Mouse (Mus musculus) bone marrow macrophage, adult 2 months (primary cell): ENCODE data around the gene Ddr1. TPM values are rescaled to one million over a fixed set of nuclear protein-coding genes. Genes with fewer than 3 reads are reported as not detected.
A peak's percentile ranks its signal among the peaks of the same experiment; 100 is the strongest.
"Not testable (repeated sequence)": the region's sequence is repeated elsewhere in the genome, so short reads cannot be mapped to it uniquely, and the experiment has no call there.

Experiments
- H3K27ac ChIP-seq: 2 replicates; pipeline ENCODE4 v1.5.1; 2012; ENCODE audit warnings: low read depth, low read length; ENCODE audit not compliant: insufficient read depth
- H3K4me1 ChIP-seq: 2 replicates; pipeline ENCODE4 v1.6.1; 2012; ENCODE audit warnings: low read length; ENCODE audit not compliant: control insufficient read depth, insufficient read depth
- H3K4me3 ChIP-seq: 2 replicates; pipeline ENCODE4 v1.5.1; 2012; ENCODE audit warnings: mild to moderate bottlenecking, low read length, moderate library complexity; ENCODE audit not compliant: insufficient read depth
- CTCF ChIP-seq: IDR thresholded peaks from 2 replicates; pipeline ENCODE4 v1.5.1; 2012; ENCODE audit warnings: low read depth, mild to moderate bottlenecking, low read length, moderate library complexity
- POLR2A ChIP-seq: IDR thresholded peaks from 2 replicates; pipeline ENCODE4 v1.6.1; 2012; ENCODE audit warnings: mild to moderate bottlenecking, low read depth, low read length, borderline replicate concordance
- polyA plus RNA-seq: library from polyadenylated mRNA; stranded (reverse); fragments of >200 nt; gene quantifications from 2 replicates; pipeline ENCODE4 v1.2.4, GENCODE M21; 2012; ENCODE audit not compliant: missing spikeins, insufficient read depth, insufficient read length

Ddr1 gene
- polyA plus RNA-seq, 1 experiment = 0.60 TPM

DNA sequence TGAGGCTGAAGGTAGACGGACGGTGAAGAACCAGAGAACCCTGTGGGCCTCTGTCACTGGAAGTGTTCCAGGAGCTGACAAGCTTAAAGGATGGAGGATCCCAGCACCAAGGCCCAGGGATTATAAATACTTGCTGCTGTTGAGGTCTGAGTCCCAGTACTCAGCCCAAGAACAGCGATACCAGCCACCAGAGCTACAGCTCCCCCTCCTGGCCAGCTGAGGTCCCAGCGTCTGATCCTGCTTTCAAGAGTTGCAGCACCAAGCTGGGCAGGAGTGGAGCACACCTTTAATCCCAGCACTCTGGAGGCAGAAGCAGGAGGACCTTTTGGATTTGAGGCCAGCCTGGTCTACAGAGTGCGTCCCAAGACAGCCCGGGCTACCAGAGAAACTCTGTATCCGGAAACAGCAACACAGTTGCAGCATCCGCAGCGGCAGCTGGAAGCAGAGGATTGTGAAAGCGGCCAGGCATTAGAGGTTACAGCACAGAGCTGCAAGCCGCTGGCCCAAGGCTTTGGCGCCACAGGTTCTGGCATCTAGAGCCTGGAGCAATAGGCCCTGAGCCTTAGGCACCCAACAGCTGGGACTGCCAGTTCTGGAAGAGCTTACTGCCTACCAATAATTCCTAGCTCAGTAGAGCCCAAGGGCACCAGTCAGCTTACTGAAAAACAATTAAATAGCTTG, 32.0 kb upstream of the Ddr1 start:
- no peak overlapping the region for H3K27ac ChIP-seq
- TF ChIP-seq POLR2A (no peak), CTCF (peak; percentile 86)
- H3K4me1 ChIP-seq = peaks cover 20% of the 10 kb centered on the region
- no peak overlapping the region for H3K4me3 ChIP-seq

DNA sequence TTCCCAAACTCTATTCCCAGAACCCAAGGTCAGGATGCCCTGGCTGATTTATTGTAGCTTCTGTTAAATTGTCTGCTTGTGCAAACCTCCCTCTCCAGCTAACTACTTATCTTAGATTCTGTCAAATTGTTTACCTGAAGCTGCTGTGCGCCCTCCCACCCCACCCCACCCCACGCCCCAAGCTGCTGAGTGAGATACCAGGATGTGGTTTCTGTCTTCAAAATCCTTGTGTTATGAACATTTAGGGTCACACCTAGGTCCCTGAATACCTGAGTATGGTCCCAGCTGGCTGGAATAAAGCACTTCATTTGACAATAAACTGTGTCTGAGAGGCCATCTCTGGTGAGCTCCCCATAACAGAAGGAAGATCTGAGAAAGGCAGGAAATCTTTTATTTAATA, 30.1 kb upstream of the Ddr1 start:
- Histone ChIP-seq H3K4me1 (peaks cover 10% of the 10 kb centered on the region), H3K27ac (no peak overlapping the region), H3K4me3 (no peak overlapping the region)
- TF ChIP-seq POLR2A (no peak), CTCF (no peak)

DNA sequence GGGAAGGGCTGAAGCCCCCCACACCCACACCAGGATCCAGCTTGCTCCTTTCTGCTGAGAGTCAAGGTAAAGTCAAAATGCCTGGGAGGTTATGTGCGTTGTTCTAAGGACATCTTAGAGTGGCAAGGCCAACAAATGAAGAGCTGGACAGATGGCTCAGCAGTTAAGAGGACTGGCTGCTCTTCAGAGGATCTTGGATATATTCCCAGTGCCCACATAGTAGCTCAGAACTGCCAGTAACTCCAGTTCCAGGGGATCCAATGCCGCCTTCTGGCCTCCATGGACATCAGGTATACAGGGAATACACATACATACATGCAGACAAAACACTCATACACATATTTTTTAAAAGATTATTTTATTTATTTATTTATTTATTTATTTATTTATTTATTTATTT, 29.0 kb upstream of the Ddr1 start:
- Histone ChIP-seq H3K4me1 (peaks cover 7% of the 10 kb centered on the region), H3K4me3 (no peak overlapping the region), H3K27ac (no peak overlapping the region)
- TF ChIP-seq POLR2A (no peak), CTCF (no peak)

DNA sequence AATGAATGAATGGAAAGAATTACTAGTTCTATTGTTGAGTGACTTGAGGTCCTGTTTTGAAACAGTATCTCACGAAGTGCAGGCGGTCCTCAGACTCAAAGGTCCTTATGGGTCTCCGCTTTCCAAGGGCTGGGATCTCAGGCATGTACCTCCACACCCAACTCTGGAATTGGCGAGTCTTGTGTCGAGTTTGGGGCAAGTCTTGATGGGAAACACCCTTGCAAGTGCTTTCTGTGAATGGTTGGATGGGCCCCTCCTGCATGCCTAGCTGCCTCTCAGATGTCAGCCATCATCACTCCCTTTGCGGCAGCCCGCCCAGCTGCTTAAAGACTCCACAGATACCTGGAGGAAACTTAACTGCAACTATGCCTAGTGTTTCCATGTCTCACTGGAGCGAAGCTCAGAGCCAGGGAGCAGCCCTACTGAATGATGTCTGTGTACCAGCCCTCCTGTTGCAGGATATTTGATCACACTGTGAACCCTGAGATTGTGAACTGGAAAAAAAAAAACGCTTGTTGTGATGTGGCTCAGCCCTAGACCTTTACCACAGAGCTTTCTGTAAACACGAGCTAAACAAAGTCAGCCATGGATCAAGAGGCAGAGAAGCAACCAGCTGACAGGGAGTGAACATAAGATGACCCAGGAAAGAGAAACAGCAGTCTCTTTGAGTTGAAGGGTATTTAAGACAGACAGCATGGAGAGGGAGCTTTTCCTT, 27.2 kb upstream of the Ddr1 start:
- peaks cover 4% of the 10 kb centered on the region for H3K4me1 ChIP-seq
- no peak overlapping the region for H3K27ac ChIP-seq
- no peak overlapping the region for H3K4me3 ChIP-seq
- TF ChIP-seq POLR2A = no peak
- TF ChIP-seq CTCF = no peak

DNA sequence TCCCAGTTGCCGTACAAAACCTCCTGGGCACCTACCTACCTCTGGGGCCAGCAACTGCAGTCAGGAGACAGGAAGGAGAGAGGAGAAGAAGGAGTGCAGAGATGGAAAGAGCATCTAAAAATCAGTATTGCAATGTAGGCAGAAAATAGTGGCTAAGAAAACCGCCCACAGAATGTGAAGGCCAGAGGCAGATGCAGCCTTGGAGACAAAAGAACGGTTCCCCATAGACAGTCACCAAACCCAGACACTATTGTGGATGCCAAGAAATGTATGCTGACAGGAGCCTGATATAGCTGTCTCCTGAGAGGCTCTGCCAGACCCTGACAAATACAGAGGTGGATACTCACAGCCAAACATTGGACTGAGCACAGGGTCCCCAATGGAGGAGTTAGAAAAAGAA, 25.7 kb upstream of the Ddr1 start:
- not testable (repeated sequence) for H3K4me1 ChIP-seq, H3K27ac ChIP-seq, H3K4me3 ChIP-seq

DNA sequence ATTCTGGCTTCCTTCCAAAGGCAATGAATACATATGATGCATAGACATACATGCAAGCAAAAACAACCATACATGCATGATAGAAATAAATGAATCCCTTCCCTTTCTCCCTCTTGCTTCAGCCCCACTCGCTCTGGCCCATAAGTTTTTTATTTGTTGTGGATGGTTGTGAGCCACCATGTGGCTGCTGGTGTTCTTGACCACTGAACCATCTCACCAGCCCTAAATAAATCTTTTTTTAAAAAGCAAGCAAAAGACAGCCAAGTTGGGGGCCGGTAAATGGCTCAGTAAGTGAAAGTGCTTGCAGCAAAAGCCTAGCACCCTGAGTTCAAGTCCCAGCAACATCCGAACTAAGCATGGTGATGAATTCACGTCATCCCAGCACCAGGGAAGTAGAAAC, 24.4 kb upstream of the Ddr1 start:
- Histone ChIP-seq H3K4me3 (no peak overlapping the region), H3K27ac (no peak overlapping the region), H3K4me1 (no peaks in the 10 kb centered on the region)
- TF ChIP-seq POLR2A = no peak
- no peak for TF ChIP-seq CTCF

DNA sequence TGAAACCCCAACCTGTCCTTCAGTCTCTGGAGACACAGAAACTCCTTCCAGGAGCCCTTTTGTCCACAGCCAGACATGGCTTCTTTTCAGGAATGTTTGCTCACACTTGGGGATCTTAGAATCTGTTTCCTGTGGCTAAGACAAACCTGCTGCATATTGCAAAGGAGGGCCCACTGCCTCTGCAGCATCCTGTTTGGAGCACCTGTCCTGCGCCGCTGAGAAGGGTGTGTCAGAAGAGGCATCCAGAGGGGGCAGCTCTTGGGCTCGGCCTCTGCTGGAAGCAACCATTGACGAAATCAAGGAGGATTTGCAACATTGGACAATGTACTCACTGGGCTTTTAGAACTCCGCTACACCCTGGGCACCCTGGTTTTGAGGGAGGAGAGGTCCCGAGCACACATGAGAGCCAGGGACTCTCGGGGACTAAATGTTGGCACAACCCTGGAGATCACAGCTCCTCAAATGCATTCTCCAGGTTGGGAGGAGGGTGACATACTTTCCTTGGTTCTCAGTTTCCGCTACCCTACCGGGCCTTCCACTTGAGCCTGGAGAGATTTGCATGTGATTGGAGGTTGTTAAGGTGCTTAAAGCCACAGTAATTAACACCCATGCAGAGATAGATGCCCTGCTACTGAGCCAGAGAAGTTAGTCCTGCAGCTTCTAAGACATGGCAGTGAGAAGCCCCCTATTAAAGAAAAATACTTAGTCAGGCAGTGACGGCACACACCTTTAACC, 23.2 kb upstream of the Ddr1 start:
- H3K27ac ChIP-seq = no peak overlapping the region
- no peak overlapping the region for H3K4me3 ChIP-seq
- H3K4me1 ChIP-seq = no peaks in the 10 kb centered on the region
- TF ChIP-seq POLR2A = no peak
- TF ChIP-seq CTCF = no peak

DNA sequence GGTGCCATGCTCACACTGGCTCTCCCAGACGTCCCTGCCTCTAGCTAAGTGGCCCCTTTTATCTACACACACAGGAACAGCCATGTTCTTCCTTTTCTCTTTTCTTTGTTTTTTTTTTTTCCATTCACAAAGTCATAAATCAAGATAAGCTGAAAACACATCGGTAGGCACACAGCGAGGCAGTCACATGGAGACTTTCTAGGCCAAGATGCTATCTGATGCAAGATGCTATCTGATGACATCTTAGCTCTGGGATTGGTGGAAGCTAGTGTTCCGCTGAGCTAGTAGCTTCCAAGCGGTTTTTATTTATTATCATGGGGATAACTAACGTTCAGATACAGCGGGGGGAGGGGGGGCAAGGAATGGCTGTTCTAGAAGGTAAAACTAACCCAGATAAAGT, 22.6 kb upstream of the Ddr1 start:
- H3K4me3 ChIP-seq = no peak overlapping the region
- no peak overlapping the region for H3K27ac ChIP-seq
- TF ChIP-seq POLR2A (no peak), CTCF (no peak)
- no peaks in the 10 kb centered on the region for H3K4me1 ChIP-seq

DNA sequence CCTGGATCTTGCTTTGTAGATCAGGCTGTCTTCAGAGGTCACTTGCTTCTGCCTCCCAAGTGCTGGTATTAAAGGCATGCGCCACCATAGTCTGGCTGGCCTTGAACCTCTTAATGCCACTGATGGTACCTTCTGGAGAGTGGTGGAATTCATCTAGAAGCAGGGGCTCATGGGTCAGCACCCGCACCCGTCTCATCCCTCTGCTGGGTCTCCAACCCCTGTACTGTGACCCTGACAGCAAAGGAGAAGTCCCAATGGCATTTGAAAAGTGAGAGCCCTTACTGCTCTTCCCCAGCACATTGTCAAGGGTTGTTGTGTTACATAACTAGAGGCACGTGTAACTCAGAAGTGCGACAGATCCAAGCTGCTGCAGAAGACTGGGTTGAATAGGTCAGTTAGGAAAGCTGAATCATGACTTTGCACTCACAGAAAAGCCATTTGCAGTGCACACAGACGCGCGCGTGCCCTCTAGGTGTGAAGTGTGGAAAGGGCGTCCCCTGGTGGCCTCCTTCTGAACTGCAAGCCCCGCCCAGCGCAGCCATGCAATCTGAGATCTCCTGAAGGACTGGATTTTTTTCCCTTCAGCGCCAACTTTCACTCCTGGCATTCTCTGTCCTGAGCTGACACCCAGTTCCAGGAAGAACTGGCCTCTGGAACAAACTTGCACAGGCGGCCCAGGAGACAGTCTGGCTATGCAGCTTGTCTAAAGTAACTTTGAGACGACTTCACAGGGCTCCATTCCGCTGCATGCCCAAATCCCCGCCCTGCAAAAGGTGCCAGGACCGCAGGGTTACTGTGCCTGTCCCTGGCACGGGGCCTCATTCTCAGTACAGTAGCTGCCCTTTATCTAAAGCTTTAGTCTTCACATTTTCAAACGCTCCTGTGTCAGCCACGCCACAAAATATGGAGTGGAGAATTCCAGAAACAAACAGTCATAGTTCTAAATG, 21.1 kb upstream of the Ddr1 start:
- H3K27ac ChIP-seq = no peak overlapping the region

More for the DNA sequence above, 21.1 kb upstream of the Ddr1 start:
- Histone ChIP-seq H3K4me1 (no peaks in the 10 kb centered on the region), H3K4me3 (no peak overlapping the region)
- TF ChIP-seq POLR2A (no peak), CTCF (peak; percentile 99)
